In the genomic region with DNA sequence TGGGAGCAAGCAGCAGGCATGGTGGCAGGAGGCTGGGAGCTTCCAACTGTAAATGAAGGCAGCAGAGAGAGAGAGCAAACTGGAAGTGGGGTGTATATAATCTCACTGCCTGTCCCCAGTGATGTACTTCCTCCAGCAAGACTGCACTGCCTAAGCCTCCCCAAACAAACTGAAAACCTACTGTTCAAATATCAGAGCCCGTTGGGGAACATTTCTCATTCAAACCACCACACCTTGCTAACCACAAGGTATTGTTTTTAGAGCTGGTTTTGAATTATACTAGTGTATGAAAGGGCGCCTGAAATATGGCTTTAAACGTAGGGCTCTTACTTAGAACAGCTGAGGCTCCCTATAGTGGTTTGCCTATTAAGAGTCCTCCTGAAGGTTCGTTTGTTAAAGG, we compare ENCODE assay signal across 23 mouse cellular contexts. TPM values are rescaled to one million over a fixed set of nuclear protein-coding genes. Genes with fewer than 3 reads are reported as not detected.
DNase-seq lines count a peak whose midpoint lies in the region; ATAC-seq lines count a peak whose summit lies in the region.
"Had no signal": no experiment of that assay in that cellular context is flagged by ENCODE, and none has a peak within 500 bp of the region (broad histone marks: within the 10 kb centered on the region; RNA-seq: fewer than 3 reads in every experiment).

No protein-coding gene starts in this region.

- no peak overlapping the region for H3K9ac ChIP-seq in lung, embryonic 16.5 days (ENCODE audit: low read length)
- no peak overlapping the region for H3K9ac ChIP-seq in stomach, embryonic 14.5 days (replicated peaks; ENCODE audit: low read depth, low read length)
- H3K9ac ChIP-seq: forebrain, embryonic 15.5 days; hindbrain, embryonic 12.5 days; limb, embryonic 13.5 days; liver, embryonic 12.5 days; neural tube, embryonic 15.5 days had no signal

- no peak for ATAC-seq in lung, embryonic 16.5 days (ENCODE audit: low read depth)
- ATAC-seq in stomach, embryonic 14.5 days (ENCODE audit: insufficient number of reproducible peaks, insufficient read depth, low FRiP score, low read depth), result no peak
- ATAC-seq: forebrain, embryonic 15.5 days; liver, embryonic 12.5 days; midbrain, embryonic 16.5 days had no signal

- H3K9me3 ChIP-seq in lung, embryonic 16.5 days (ENCODE audit: control insufficient read depth, low read length), result no peaks in the 10 kb centered on the region
- no peaks in the 10 kb centered on the region for H3K9me3 ChIP-seq in stomach, embryonic 14.5 days (ENCODE audit: control insufficient read depth, low read depth, low read length)
- H3K9me3 ChIP-seq: embryonic facial prominence, embryonic 10.5 days; forebrain, embryonic 15.5 days; hindbrain, embryonic 12.5 days; limb, embryonic 13.5 days; liver, embryonic 12.5 days; midbrain, embryonic 10.5 days; neural tube, embryonic 15.5 days had no signal

- H3K36me3 ChIP-seq in lung, embryonic 16.5 days (ENCODE audit: control insufficient read depth, insufficient read depth, low read length), result no peaks in the 10 kb centered on the region
- no peaks in the 10 kb centered on the region for H3K36me3 ChIP-seq in stomach, embryonic 14.5 days (ENCODE audit: control insufficient read depth, insufficient read depth, low read length)
- H3K36me3 ChIP-seq: embryonic facial prominence, embryonic 10.5 days; forebrain, embryonic 15.5 days; hindbrain, embryonic 12.5 days; limb, embryonic 13.5 days; liver, embryonic 12.5 days; midbrain, embryonic 10.5 days; neural tube, embryonic 15.5 days had no signal

- 41% methylated on average over 4 of the region's 4 CpGs for WGBS in lung, embryonic 16.5 days
- 62% methylated on average over 4 of the region's 4 CpGs for WGBS in stomach, embryonic 14.5 days

- no peak for DNase-seq in lung, postnatal 4 days
- DNase-seq in thymus, postnatal 14 days, result peak; percentile 31
- DNase-seq in thymus, adult 18-20 months, result no peak
- no peak for DNase-seq in gastrocnemius, postnatal 14 days
- no peak for DNase-seq in frontal cortex, adult 2 months (ENCODE audit: extremely low spot score in 1 of 2, low spot score in 1 of 2)
- DNase-seq: adrenal gland, postnatal 25 days; cerebellum, adult 9-10 months; gastrocnemius, postnatal 10 days; kidney, adult 18-20 months; layer of hippocampus, adult 9-11 months; right cerebral cortex, adult 18-20 months had no signal

- H3K4me2 ChIP-seq in lung, embryonic 16.5 days (ENCODE audit: low read depth, low read length), result no peak overlapping the region
- no peak overlapping the region for H3K4me2 ChIP-seq in stomach, embryonic 14.5 days (replicated peaks; ENCODE audit: low read depth, low read length)
- H3K4me2 ChIP-seq: forebrain, embryonic 15.5 days; hindbrain, embryonic 12.5 days; limb, embryonic 13.5 days; liver, embryonic 12.5 days; neural tube, embryonic 15.5 days had no signal

- peak overlapping the region; percentile 24; the same call in 1 of the 2 replicates for H3K27ac ChIP-seq in lung, embryonic 16.5 days (ENCODE audit: low read length)
- peak overlapping the region; percentile 55 for H3K27ac ChIP-seq in stomach, embryonic 14.5 days (ENCODE audit: low read length)
- H3K27ac ChIP-seq: embryonic facial prominence, embryonic 10.5 days; forebrain, embryonic 15.5 days; hindbrain, embryonic 12.5 days; limb, embryonic 13.5 days; liver, embryonic 12.5 days; midbrain, embryonic 10.5 days; neural tube, embryonic 15.5 days had no signal

- H3K4me1 ChIP-seq in lung, embryonic 16.5 days (replicated peaks; ENCODE audit: control insufficient read depth, insufficient read depth, low read length), result peaks cover 2% of the 10 kb centered on the region; the same call in 1 of the 2 replicates
- H3K4me1 ChIP-seq in stomach, embryonic 14.5 days (ENCODE audit: control insufficient read depth, insufficient read depth, low read length), result no peaks in the 10 kb centered on the region
- H3K4me1 ChIP-seq: forebrain, embryonic 15.5 days; hindbrain, embryonic 12.5 days had no signal

- no peak overlapping the region for H3K4me3 ChIP-seq in lung, embryonic 16.5 days (ENCODE audit: low read length)
- no peak overlapping the region for H3K4me3 ChIP-seq in stomach, embryonic 14.5 days (ENCODE audit: low read depth, low read length)
- H3K4me3 ChIP-seq: embryonic facial prominence, embryonic 10.5 days; forebrain, embryonic 15.5 days; hindbrain, embryonic 12.5 days; limb, embryonic 13.5 days; liver, embryonic 12.5 days; midbrain, embryonic 10.5 days; neural tube, embryonic 15.5 days had no signal

- H3K27me3 ChIP-seq in lung, embryonic 16.5 days (ENCODE audit: control insufficient read depth, insufficient read depth, low read depth, low read length), result no peaks in the 10 kb centered on the region
- no peaks in the 10 kb centered on the region for H3K27me3 ChIP-seq in stomach, embryonic 14.5 days (ENCODE audit: control insufficient read depth, insufficient read depth, low read length)
- H3K27me3 ChIP-seq: forebrain, embryonic 15.5 days; hindbrain, embryonic 12.5 days; liver, embryonic 12.5 days; neural tube, embryonic 15.5 days had no signal

- intact Hi-C loops in gastrocnemius, postnatal 14 days (cut with DNase I; ENCODE audit: low total_unique reads), result no loop called here

RNA-seq across cellular contexts. Expression of gene Vtcn1, which starts 6.5 kb away (rescaled TPM):
- 0.44 and 0.59 TPM in 2 replicates for polyA plus RNA-seq in lung, embryonic 16.5 days (2015; fragmentation: Nextera tagmentation; extraction: Ambion mirVana)
- polyA plus RNA-seq in stomach, embryonic 14.5 days (2014; fragmentation: Nextera tagmentation; extraction: Ambion mirVana), result 1.7 and 2.0 TPM in 2 replicates
- total RNA-seq in gastrocnemius, postnatal 14 days (2021), result under 1 TPM; 0.31 to 0.94 TPM
- polyA plus RNA-seq in frontal cortex, adult 2 months (2012; rRNA removed), result 0.10 and 0.11 TPM in 2 replicates
- total RNA-seq: adrenal gland, postnatal 25 days; MEL had no signal
- polyA plus RNA-seq: embryonic facial prominence, embryonic 10.5 days; forebrain, embryonic 15.5 days; liver, embryonic 12.5 days; midbrain, embryonic 10.5 days; midbrain, embryonic 16.5 days; neural tube, embryonic 15.5 days; small intestine, adult 2 months had no signal
